Mouse (Mus musculus) lung, adult 18-20 months (tissue): ENCODE results near the gene Frs2.
"Not testable (repeated sequence)": the region's sequence is repeated elsewhere in the genome, so short reads cannot be mapped to it uniquely, and the experiment has no call there.

Experiments
- DNase-seq, 2 experiments: peaks; one replicate each; pipeline ENCODE4 v3.0.0; 2022; ENCODE audit warnings: mixed read lengths in 2 of 2

Gene Frs2

GRCm38 (mm10) chr10:117040355-117040754 is 108.0 kb downstream of the Frs2 start:
- DNase-seq, result no peak

- peak; percentile 62 to 76 for DNase-seq
These were observed 114.5 kb downstream of the Frs2 start for GRCm38 (mm10) chr10:117033785-117034184.

DNA sequence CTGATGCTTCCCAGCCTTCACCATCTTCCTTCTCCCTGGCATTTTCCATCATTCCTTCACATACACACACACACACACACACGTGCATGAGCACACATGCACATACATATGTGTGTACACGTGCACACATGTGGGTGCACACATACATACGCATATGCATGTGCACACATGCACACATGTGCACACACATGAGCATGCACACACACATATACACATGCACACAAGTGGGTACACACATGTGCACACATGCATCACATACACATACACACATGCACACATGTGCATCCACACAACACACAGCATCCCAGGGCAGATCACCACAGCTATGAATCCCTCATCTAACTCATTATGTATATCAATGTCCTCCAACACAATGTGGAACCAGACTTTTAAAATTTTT is 117.2 kb downstream of the Frs2 start:
- no peak for DNase-seq

- DNase-seq, result no peak
These were observed 122.2 kb downstream of the Frs2 start for GRCm38 (mm10) chr10:117026176-117026575.

DNA sequence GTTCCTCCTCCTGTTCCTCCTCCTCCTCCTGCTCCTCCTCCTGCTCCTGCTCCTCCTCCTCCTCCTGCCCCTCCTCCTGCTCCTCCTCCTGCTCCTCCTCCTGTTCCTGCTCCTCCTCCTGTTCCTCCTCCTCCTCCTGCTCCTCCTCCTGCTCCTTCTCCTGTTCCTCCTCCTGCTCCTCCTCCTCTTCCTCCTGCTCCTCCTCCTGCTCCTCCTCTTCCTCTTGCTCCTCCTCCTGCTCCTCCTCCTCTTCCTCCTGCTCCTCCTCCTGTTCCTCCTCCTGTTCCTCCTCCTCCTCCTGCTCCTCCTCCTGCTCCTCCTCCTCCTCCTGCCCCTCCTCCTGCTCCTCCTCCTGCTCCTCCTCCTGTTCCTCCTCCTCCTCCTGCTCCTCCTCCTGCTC is 122.6 kb downstream of the Frs2 start:
- DNase-seq, result not testable (repeated sequence)

DNA sequence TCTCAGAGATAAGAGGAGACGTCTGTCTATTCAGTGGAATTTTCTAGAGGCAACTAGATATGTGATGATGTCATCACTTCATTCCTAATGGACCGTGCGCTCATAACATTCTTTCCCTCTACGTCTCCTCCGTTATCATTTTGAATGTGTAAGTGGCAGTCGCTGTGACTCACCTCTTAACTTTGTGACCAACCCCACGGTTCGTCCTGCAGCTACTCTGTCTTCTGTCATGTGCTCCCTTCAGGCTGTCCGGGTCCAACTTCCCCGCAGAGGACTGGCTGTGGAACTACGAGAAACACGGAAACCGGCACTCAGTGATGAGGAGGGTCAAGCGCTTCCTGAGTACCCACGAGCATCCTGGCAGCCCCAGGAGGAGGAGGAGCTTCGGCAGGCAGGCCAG is 124.6 kb downstream of the Frs2 start:
- DNase-seq, result no peak

DNA sequence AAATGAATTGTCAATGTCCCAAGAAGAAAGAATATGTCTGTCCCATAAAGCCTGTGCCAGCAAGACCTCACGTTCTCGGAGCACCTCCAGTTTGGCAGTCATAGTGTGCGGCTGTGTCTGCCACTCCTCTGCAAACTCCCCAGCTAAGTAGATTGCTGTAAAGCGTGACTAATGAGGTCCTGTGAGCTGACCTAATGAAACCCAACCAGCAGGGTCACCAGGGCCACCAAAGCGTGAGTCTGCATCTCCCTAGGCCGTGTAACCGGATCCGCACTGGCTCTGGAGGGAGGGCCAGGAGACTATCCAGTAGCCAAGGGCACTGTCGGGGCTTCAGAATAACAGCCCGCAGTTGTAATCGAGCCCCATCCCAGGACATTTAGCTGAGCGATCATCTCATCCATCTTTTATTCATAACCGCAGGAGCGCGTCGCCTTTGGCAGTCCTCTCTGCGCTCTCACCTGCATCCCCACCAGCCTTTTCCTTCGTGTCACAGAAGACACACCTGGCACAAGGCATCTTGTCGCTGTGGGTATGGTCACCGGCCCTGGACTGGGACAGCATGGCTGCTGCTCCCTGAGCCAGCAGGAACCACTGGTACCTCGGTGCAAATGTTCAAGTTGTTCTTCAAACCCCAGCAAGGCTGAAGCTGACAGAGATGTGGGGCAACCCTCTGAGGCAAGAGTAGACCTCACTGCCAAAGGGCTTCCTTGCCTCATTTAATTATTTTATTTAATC is 127.1 kb downstream of the Frs2 start:
- DNase-seq, result no peak
